Comparison of ENCODE assay signal across 16 mouse cellular contexts in genomic region chr1:177719029-177719427, GRCm38 (mm10). TPM values are rescaled to one million over a fixed set of nuclear protein-coding genes. Genes with fewer than 3 reads are reported as not detected.
A peak's percentile ranks its signal among the peaks of the same experiment; 100 is the strongest.
DNase-seq lines count a peak whose midpoint lies in the region; ATAC-seq lines count a peak whose summit lies in the region.
"Had no signal": no experiment of that assay in that cellular context is flagged by ENCODE, and none has a peak within 500 bp of the region (broad histone marks: within the 10 kb centered on the region; RNA-seq: fewer than 3 reads in every experiment).

No protein-coding gene starts in this region.

- no peak overlapping the region for H3K4me2 ChIP-seq in hindbrain, embryonic 13.5 days
- no peak overlapping the region for H3K4me2 ChIP-seq in hindbrain, embryonic 11.5 days (replicated peaks; ENCODE audit: low read depth, low read length)
- no peak overlapping the region for H3K4me2 ChIP-seq in forebrain, embryonic 13.5 days
- H3K4me2 ChIP-seq: limb, embryonic 15.5 days; lung, embryonic 14.5 days had no signal

- no peaks in the 10 kb centered on the region for H3K9me3 ChIP-seq in hindbrain, embryonic 13.5 days
- H3K9me3 ChIP-seq in hindbrain, embryonic 11.5 days (ENCODE audit: control insufficient read depth, low read length), result no peaks in the 10 kb centered on the region
- H3K9me3 ChIP-seq in forebrain, embryonic 13.5 days (replicated peaks), result no peaks in the 10 kb centered on the region
- H3K9me3 ChIP-seq: heart, embryonic 10.5 days; limb, embryonic 15.5 days had no signal

- H3K27ac ChIP-seq in hindbrain, embryonic 13.5 days, result no peak overlapping the region
- H3K27ac ChIP-seq in hindbrain, embryonic 11.5 days (ENCODE audit: low read depth, low read length), result no peak overlapping the region
- H3K27ac ChIP-seq in forebrain, embryonic 13.5 days, result no peak overlapping the region
- H3K27ac ChIP-seq: heart, embryonic 10.5 days; layer of hippocampus, adult 2 months; limb, embryonic 15.5 days had no signal

- DNase-seq in hindbrain, embryonic 11.5 days (ENCODE audit: low spot score), result no peak
- peak; percentile 28 for DNase-seq in urinary bladder, postnatal 14 days (ENCODE audit: low spot score)
- no peak for DNase-seq in urinary bladder, postnatal 25 days (ENCODE audit: low spot score)
- DNase-seq in cerebellum, postnatal 14 days, result no peak
- no peak for DNase-seq in thymus, postnatal 36 days
- DNase-seq: adrenal gland, adult 8-10 months; cerebellum, adult 8-10 months; gastrocnemius, postnatal 14 days; heart, postnatal 36 days; kidney, adult 8-10 months had no signal

- WGBS in hindbrain, embryonic 13.5 days, result 72% methylated on average over 3 of the region's 3 CpGs
- WGBS in hindbrain, embryonic 11.5 days, result 73% methylated on average over 3 of the region's 3 CpGs
- WGBS in forebrain, embryonic 13.5 days, result 71% methylated on average over 3 of the region's 3 CpGs

- no peaks in the 10 kb centered on the region for H3K36me3 ChIP-seq in hindbrain, embryonic 13.5 days
- H3K36me3 ChIP-seq in hindbrain, embryonic 11.5 days (ENCODE audit: control insufficient read depth, insufficient read depth, low read length), result no peaks in the 10 kb centered on the region
- H3K36me3 ChIP-seq in forebrain, embryonic 13.5 days (ENCODE audit: poor library complexity, severe bottlenecking), result no peaks in the 10 kb centered on the region
- H3K36me3 ChIP-seq: heart, embryonic 10.5 days; limb, embryonic 15.5 days had no signal

- H3K9ac ChIP-seq in hindbrain, embryonic 13.5 days, result no peak overlapping the region
- H3K9ac ChIP-seq in hindbrain, embryonic 11.5 days (ENCODE audit: low read depth, low read length), result no peak overlapping the region
- no peak overlapping the region for H3K9ac ChIP-seq in forebrain, embryonic 13.5 days
- H3K9ac ChIP-seq: limb, embryonic 15.5 days; lung, embryonic 14.5 days had no signal

- peak; percentile 65 for ATAC-seq in hindbrain, embryonic 13.5 days (ENCODE audit: low FRiP score)
- ATAC-seq in hindbrain, embryonic 11.5 days (ENCODE audit: low FRiP score), result no peak
- ATAC-seq in forebrain, embryonic 13.5 days, result peak; percentile 81

- H3K4me1 ChIP-seq in hindbrain, embryonic 13.5 days (replicated peaks), result peaks cover 13% of the 10 kb centered on the region
- H3K4me1 ChIP-seq in hindbrain, embryonic 11.5 days (replicated peaks; ENCODE audit: control insufficient read depth, insufficient read depth, low read length), result no peaks in the 10 kb centered on the region
- H3K4me1 ChIP-seq in forebrain, embryonic 13.5 days, result peaks cover 5% of the 10 kb centered on the region; the same call in 1 of the 2 replicates
- H3K4me1 ChIP-seq: limb, embryonic 15.5 days had no signal

- no peak overlapping the region for H3K4me3 ChIP-seq in hindbrain, embryonic 13.5 days
- no peak overlapping the region for H3K4me3 ChIP-seq in hindbrain, embryonic 11.5 days (ENCODE audit: low read depth, low read length)
- H3K4me3 ChIP-seq in forebrain, embryonic 13.5 days, result no peak overlapping the region
- H3K4me3 ChIP-seq: heart, embryonic 10.5 days; layer of hippocampus, adult 2 months; limb, embryonic 15.5 days had no signal

- H3K27me3 ChIP-seq in hindbrain, embryonic 13.5 days, result no peaks in the 10 kb centered on the region
- H3K27me3 ChIP-seq in hindbrain, embryonic 11.5 days (ENCODE audit: control insufficient read depth, insufficient read depth, low read length), result no peaks in the 10 kb centered on the region
- H3K27me3 ChIP-seq in forebrain, embryonic 13.5 days, result peaks cover 60% of the 10 kb centered on the region
- H3K27me3 ChIP-seq: limb, embryonic 15.5 days had no signal

RNA-seq across cellular contexts. Expression of gene 1700016C15Rik, which starts 10.6 kb away (rescaled TPM):
- 0.30 TPM in 1 of 2 replicates, not detected in the other for polyA plus RNA-seq in hindbrain, embryonic 13.5 days (2015; fragmentation: Nextera tagmentation; extraction: Ambion mirVana)
- polyA plus RNA-seq in hindbrain, embryonic 11.5 days (2014; fragmentation: Nextera tagmentation; extraction: Ambion mirVana), result not detected in 2 replicates
- not detected in 2 replicates for polyA plus RNA-seq in forebrain, embryonic 13.5 days (2015; fragmentation: Nextera tagmentation; extraction: Ambion mirVana)
- polyA plus RNA-seq: heart, embryonic 10.5 days; limb, embryonic 15.5 days; lung, embryonic 14.5 days had no signal
